Mouse (Mus musculus): ENCODE measurements around the gene Arnt.

- no peak for TF ChIP-seq CTCF (conservative IDR thresholded peaks at IDR 0.05; ENCODE audit: low read length)
- TF ChIP-seq NANOG (IDR thresholded peaks at IDR 0.05; ENCODE audit: borderline replicate concordance, low read length), result no peak
Observed at GRCm38 (mm10) chr3:95385401-95386075, 48.6 kb upstream of the Arnt start.

All from E14TG2a.4 (cell line).